Mouse (Mus musculus) forebrain, embryonic 10.5 days (tissue): ENCODE results near the gene Gm13030. TPM values are rescaled to one million over a fixed set of nuclear protein-coding genes. Genes with fewer than 3 reads are reported as not detected.
"Not testable (repeated sequence)": the region's sequence is repeated elsewhere in the genome, so short reads cannot be mapped to it uniquely, and the experiment has no call there.

ENCODE experiments used
- DNase-seq: peaks from one replicate; pipeline ENCODE4 v3.0.0-alpha.2; 2017; ENCODE audit warnings: low spot score; ENCODE audit errors: extremely low spot score
- H3K27ac ChIP-seq: fragments of 300-500 bp; sonication (generic); 2 replicates; pipeline ENCODE4 v1.5.1; 2016; ENCODE audit warnings: mild to moderate bottlenecking
- H3K27me3 ChIP-seq: fragments of 300-500 bp; sonication (generic); 2 replicates; pipeline ENCODE4 v1.6.1; 2016; ENCODE audit warnings: mild to moderate bottlenecking; ENCODE audit not compliant: poor library complexity, severe bottlenecking
- H3K36me3 ChIP-seq: fragments of 300-500 bp; sonication (generic); replicated peaks from 2 replicates; pipeline ENCODE4 v1.6.1; 2016; ENCODE audit warnings: mild to moderate bottlenecking, moderate library complexity
- H3K4me1 ChIP-seq: fragments of 300-500 bp; sonication (generic); 2 replicates; pipeline ENCODE4 v1.6.1; 2016
- H3K4me3 ChIP-seq: fragments of 300-500 bp; sonication (generic); 2 replicates; pipeline ENCODE4 v1.5.1; 2016; ENCODE audit warnings: mild to moderate bottlenecking, moderate library complexity
- H3K9me3 ChIP-seq: fragments of 300-500 bp; sonication (generic); 2 replicates; pipeline ENCODE4 v1.6.1; 2016; ENCODE audit warnings: mild to moderate bottlenecking, moderate library complexity
- WGBS: fragments of 180-500 bp; shearing (Covaris S2); methylation state at CpG from one replicate; pipeline ENCODE4 v1.1.7; 2016; 5-methylcytosine and 5-hydroxymethylcytosine counted together
- polyA plus RNA-seq: library from polyadenylated mRNA; unstranded; fragments of >200 nt; fragmentation: Nextera tagmentation; extraction: Ambion mirVana; gene quantifications from 2 replicates; pipeline ENCODE4 v1.2.1, GENCODE M21; 2016

Gm13030 gene
- polyA plus RNA-seq: not detected in 2 replicates

GRCm38 (mm10) chr4:138873864-138874263 lies at the start of gene Gm13030:
Gene Gm13030 (minus strand): TSS chr4:138873964.
- Histone ChIP-seq H3K27ac (no peak within 1 kb of the TSS), H3K36me3 (no peaks in the 10 kb centered on the region), H3K4me3 (no peak within 1 kb of the TSS), H3K9me3 (no peaks in the 10 kb centered on the region), H3K27me3 (no peaks in the 10 kb centered on the region), H3K4me1 (peaks cover 4% of the 10 kb centered on the region; the same call in 1 of the 2 replicates)
- DNase-seq: no peak
- 88% methylated on average over 6 of the region's 6 CpGs for WGBS

GRCm38 (mm10) chr4:138922131-138922459 lies 48.3 kb upstream of the Gm13030 start:
- Histone ChIP-seq H3K4me3 (peak overlapping the region; percentile 43), H3K36me3 (no peaks in the 10 kb centered on the region), H3K27ac (no peak overlapping the region), H3K27me3 (peaks cover 6% of the 10 kb centered on the region; the same call in 1 of the 2 replicates), H3K9me3 (no peaks in the 10 kb centered on the region), H3K4me1 (peaks cover 14% of the 10 kb centered on the region)
- peak; percentile 93 for DNase-seq
- WGBS: 3% methylated on average over 11 of the region's 11 CpGs

DNA sequence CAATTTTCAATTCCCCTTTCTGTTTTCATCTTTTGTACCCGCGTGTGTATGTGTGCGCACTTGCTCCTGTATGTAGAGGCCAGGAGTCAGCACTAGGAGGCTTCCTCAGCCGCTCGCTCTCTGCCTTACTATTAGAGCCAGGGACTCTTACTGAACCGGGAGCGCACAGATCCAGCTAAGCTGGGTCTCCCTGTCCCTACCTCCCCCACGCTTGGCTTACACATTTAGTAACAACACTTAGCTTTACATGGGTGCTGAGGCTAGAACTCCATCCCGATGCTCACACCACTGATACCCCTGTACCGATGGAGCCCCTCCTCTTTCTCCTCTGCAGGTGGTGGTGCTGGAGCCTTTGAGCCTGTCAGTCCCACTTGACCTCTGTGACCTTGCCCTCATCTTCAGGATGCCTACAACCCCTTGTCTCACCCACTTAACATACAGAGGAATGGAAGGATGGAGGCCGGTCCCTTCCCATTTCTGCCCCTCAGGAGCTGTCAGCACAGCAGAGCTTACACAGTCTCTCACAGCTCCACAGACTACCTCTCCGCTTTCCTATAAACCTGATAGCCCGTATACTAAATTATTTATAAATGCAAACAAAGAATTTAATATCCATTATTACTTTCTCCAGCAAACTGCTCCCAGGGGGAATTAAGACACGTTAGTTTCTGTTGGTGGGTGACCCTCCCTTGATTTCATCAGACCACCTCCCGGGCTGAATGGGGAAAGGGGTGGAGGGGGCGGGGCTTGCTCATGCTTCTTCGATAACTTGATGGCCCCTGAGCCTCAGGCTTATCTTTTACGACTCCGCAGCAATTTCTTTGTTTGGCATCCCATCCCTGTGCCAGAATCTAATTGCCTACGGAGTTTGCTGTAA lies 47.7 kb upstream of the Gm13030 start:
- Histone ChIP-seq H3K9me3 (no peaks in the 10 kb centered on the region), H3K36me3 (no peaks in the 10 kb centered on the region), H3K4me3 (peak overlapping the region; percentile 43), H3K4me1 (peaks cover 14% of the 10 kb centered on the region), H3K27ac (no peak overlapping the region), H3K27me3 (peaks cover 6% of the 10 kb centered on the region; the same call in 1 of the 2 replicates)
- DNase-seq: no peak
- WGBS: 38% methylated on average over 20 of the region's 20 CpGs

GRCm38 (mm10) chr4:138917282-138917681 lies 43.5 kb upstream of the Gm13030 start:
- H3K36me3 ChIP-seq: no peaks in the 10 kb centered on the region
- WGBS: 84% methylated on average over 9 of the region's 9 CpGs
- H3K27ac ChIP-seq: no peak overlapping the region

GRCm38 (mm10) chr4:138913797-138914196 lies 40.0 kb upstream of the Gm13030 start, which contains the start of gene Otud3:
Gene Otud3 (minus strand): TSS chr4:138913945.
- Histone ChIP-seq H3K9me3 (no peaks in the 10 kb centered on the region), H3K4me1 (peaks cover 13% of the 10 kb centered on the region), H3K36me3 (peaks cover 21% of the 10 kb centered on the region), H3K27ac (peak within 1 kb of the TSS; percentile 88), H3K27me3 (no peaks in the 10 kb centered on the region), H3K4me3 (peak within 1 kb of the TSS; percentile 99)
- 2% methylated on average over 39 of the region's 39 CpGs for WGBS
- peak; percentile 93 for DNase-seq

More at GRCm38 (mm10) chr4:138917282-138917681, 43.5 kb upstream of the Gm13030 start:
- Histone ChIP-seq H3K9me3 (no peaks in the 10 kb centered on the region), H3K4me3 (no peak overlapping the region), H3K4me1 (peaks cover 24% of the 10 kb centered on the region), H3K27me3 (peaks cover 6% of the 10 kb centered on the region; the same call in 1 of the 2 replicates)
- no peak for DNase-seq

- DNase-seq: peak; percentile 44
- H3K9me3 ChIP-seq: no peaks in the 10 kb centered on the region
- H3K36me3 ChIP-seq: peaks cover 25% of the 10 kb centered on the region
- peak overlapping the region; percentile 99 for H3K4me3 ChIP-seq
- H3K27me3 ChIP-seq: no peaks in the 10 kb centered on the region
- H3K4me1 ChIP-seq: peaks cover 13% of the 10 kb centered on the region
- WGBS: 1% methylated on average over 52 of the region's 52 CpGs
- peak overlapping the region; percentile 88 for H3K27ac ChIP-seq
Measured at GRCm38 (mm10) chr4:138913141-138913787, 39.5 kb upstream of the Gm13030 start.

GRCm38 (mm10) chr4:138905624-138906337 lies 32.0 kb upstream of the Gm13030 start:
- Histone ChIP-seq H3K36me3 (peaks cover 95% of the 10 kb centered on the region), H3K27me3 (no peaks in the 10 kb centered on the region), H3K4me3 (no peak overlapping the region), H3K27ac (no peak overlapping the region), H3K4me1 (no peaks in the 10 kb centered on the region), H3K9me3 (no peaks in the 10 kb centered on the region)
- WGBS: 95% methylated on average over 18 of the region's 18 CpGs
- no peak for DNase-seq

DNA sequence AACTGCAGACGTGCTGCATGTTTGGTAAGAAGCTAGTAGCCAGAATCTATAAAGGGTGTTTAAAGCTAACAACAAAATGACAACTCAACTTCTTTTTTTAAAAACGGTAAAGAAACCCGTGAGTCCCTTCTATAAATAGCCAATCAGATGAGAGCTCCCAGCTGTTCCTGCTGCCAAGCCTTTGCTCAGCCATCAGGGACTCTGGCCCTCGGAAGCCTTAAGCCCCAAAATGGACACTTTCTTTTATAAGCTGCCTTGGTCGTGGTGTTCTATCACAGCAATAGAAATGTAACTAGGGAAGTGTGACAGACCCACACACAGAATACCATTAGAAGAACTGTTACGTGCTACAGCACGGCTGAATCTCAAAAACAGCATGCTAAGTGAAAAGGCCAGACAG lies 25.6 kb upstream of the Gm13030 start:
- H3K36me3 ChIP-seq: peaks cover 99% of the 10 kb centered on the region

DNA sequence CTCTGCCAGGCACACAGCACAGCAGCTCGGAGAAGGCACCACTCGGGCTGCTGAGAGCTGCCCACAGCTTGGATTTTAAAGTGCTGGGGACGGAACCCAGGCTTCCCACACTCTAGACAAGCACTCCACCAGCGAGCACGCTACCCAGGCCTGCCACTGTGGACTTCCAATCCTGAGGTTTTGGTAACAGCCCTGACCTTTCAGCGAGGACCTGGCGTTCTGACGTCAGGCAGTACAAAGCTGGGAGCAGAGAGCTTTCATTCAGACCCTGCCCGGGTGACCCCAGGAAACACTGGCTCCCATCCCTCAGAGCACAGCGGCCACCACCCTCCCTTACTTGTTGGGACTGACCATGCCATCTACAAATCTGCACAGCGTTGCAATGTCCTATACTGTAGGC lies 20.0 kb upstream of the Gm13030 start:
- H3K36me3 ChIP-seq: peaks cover 81% of the 10 kb centered on the region
- not testable (repeated sequence) for H3K9me3 ChIP-seq, H3K27ac ChIP-seq, H3K27me3 ChIP-seq, H3K4me3 ChIP-seq, DNase-seq
- peaks cover 10% of the 10 kb centered on the region for H3K4me1 ChIP-seq
- 93% methylated on average over 11 of the region's 11 CpGs for WGBS

More for the DNA sequence above, 25.6 kb upstream of the Gm13030 start:
- 89% methylated on average over 7 of the region's 7 CpGs for WGBS
- Histone ChIP-seq H3K27ac (no peak overlapping the region), H3K4me3 (no peak overlapping the region), H3K9me3 (no peaks in the 10 kb centered on the region), H3K4me1 (no peaks in the 10 kb centered on the region), H3K27me3 (no peaks in the 10 kb centered on the region)
- no peak for DNase-seq

- Histone ChIP-seq H3K4me3 (no peak overlapping the region), H3K4me1 (peaks cover 14% of the 10 kb centered on the region), H3K27me3 (no peaks in the 10 kb centered on the region), H3K36me3 (peaks cover 69% of the 10 kb centered on the region), H3K9me3 (no peaks in the 10 kb centered on the region), H3K27ac (no peak overlapping the region)
- WGBS: 85% methylated on average over 6 of the region's 6 CpGs
- DNase-seq: no peak
Measured at GRCm38 (mm10) chr4:138892655-138893054, 18.9 kb upstream of the Gm13030 start.

- no peak overlapping the region for H3K27ac ChIP-seq
- H3K4me1 ChIP-seq: peaks cover 17% of the 10 kb centered on the region
- no peaks in the 10 kb centered on the region for H3K27me3 ChIP-seq
- H3K9me3 ChIP-seq: no peaks in the 10 kb centered on the region
- DNase-seq: no peak
- no peak overlapping the region for H3K4me3 ChIP-seq
- 73% methylated on average over 8 of the region's 8 CpGs for WGBS
- peaks cover 39% of the 10 kb centered on the region for H3K36me3 ChIP-seq
Measured at GRCm38 (mm10) chr4:138889635-138890034, 15.9 kb upstream of the Gm13030 start.

- DNase-seq: no peak
- no peak overlapping the region for H3K4me3 ChIP-seq
- peak overlapping the region; percentile 20; the same call in 1 of the 2 replicates for H3K27ac ChIP-seq
- WGBS: 43% methylated on average over 7 of the region's 7 CpGs
- H3K27me3 ChIP-seq: no peaks in the 10 kb centered on the region
- peaks cover 17% of the 10 kb centered on the region for H3K4me1 ChIP-seq
- peaks cover 35% of the 10 kb centered on the region for H3K36me3 ChIP-seq
- H3K9me3 ChIP-seq: no peaks in the 10 kb centered on the region
Measured at GRCm38 (mm10) chr4:138889165-138889564, 15.4 kb upstream of the Gm13030 start.
